Mouse (Mus musculus): ENCODE data around the gene Ndel1.

DNA sequence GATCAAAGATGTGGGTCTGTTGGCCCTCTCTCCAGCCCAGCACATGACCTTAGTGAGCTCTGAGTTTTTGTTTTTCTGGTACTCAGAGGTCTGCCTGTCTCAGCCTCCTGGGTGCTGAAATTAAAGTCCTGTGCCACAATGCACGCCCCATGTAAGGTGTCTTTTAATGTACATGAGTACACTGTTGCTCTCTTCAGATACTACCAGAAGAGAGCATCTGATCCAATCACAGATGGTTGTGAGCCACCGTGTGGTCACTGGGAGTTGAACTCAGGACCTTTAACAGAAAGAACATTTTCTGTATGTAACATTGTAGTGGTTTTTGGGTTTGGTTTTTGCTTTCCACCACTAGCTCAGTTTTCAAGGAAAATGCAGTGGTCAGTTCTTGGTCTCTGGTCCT lies 32.1 kb upstream of the Ndel1 start:
- TF ChIP-seq CTCF (IDR thresholded peaks at IDR 0.05; ENCODE audit: low read depth) (no peak), EP300 (IDR thresholded peaks at IDR 0.05; ENCODE audit: low read depth) (no peak)
